Mouse (Mus musculus): ENCODE results near the gene Raf1. TPM values are rescaled to one million over a fixed set of nuclear protein-coding genes. Genes with fewer than 3 reads are reported as not detected.

Gene Raf1
- polyA plus RNA-seq, 2 experiments, result 120 to 176 TPM

- peaks cover 98% of the 10 kb centered on the region for H3K36me3 ChIP-seq (ENCODE audit: control insufficient read depth, insufficient read depth, low read length)
- no peak for TF ChIP-seq POLR2A (IDR thresholded peaks at IDR 0.05; ENCODE audit: borderline replicate concordance, extremely low read depth, insufficient read depth, insufficient read length)
These were observed 60.5 kb downstream of the Raf1 start for GRCm38 (mm10) chr6:115615983-115616382.

GRCm38 (mm10) chr6:115613793-115614192 is 62.6 kb downstream of the Raf1 start:
- DNase-seq (ENCODE audit: low spot score), result no peak
- Histone ChIP-seq H3K27ac (replicated peaks; ENCODE audit: low read depth, low read length) (no peak overlapping the region), H3K27me3 (ENCODE audit: control insufficient read depth, insufficient read depth, low read length) (no peaks in the 10 kb centered on the region), H3K4me1 (ENCODE audit: control insufficient read depth, insufficient read depth, low read length) (no peaks in the 10 kb centered on the region), H3K9ac (ENCODE audit: low read depth, low read length, severe bottlenecking) (no peak overlapping the region), H3K4me2 (replicated peaks; ENCODE audit: low read depth, low read length, severe bottlenecking) (no peak overlapping the region), H3K4me3 (replicated peaks; ENCODE audit: low read length) (no peak overlapping the region), H3K36me3 (ENCODE audit: control insufficient read depth, insufficient read depth, low read length) (peaks cover 93% of the 10 kb centered on the region), H3K9me3 (ENCODE audit: control insufficient read depth, low read length) (no peaks in the 10 kb centered on the region)
- no peak for TF ChIP-seq POLR2A (IDR thresholded peaks at IDR 0.05; ENCODE audit: borderline replicate concordance, extremely low read depth, insufficient read depth, insufficient read length)
- no peak for ATAC-seq (ENCODE audit: low FRiP score, low read depth)

More at GRCm38 (mm10) chr6:115615983-115616382, 60.5 kb downstream of the Raf1 start:
- Histone ChIP-seq H3K4me2 (replicated peaks; ENCODE audit: low read depth, low read length, severe bottlenecking) (no peak overlapping the region), H3K4me3 (replicated peaks; ENCODE audit: low read length) (no peak overlapping the region), H3K4me1 (ENCODE audit: control insufficient read depth, insufficient read depth, low read length) (no peaks in the 10 kb centered on the region), H3K9me3 (ENCODE audit: control insufficient read depth, low read length) (no peaks in the 10 kb centered on the region), H3K27ac (replicated peaks; ENCODE audit: low read depth, low read length) (no peak overlapping the region), H3K27me3 (ENCODE audit: control insufficient read depth, insufficient read depth, low read length) (no peaks in the 10 kb centered on the region), H3K9ac (ENCODE audit: low read depth, low read length, severe bottlenecking) (no peak overlapping the region)
- DNase-seq (ENCODE audit: low spot score) (no peak), ATAC-seq (ENCODE audit: low FRiP score, low read depth) (no peak)
- 85% methylated on average over 3 of the region's 3 CpGs for WGBS

DNA sequence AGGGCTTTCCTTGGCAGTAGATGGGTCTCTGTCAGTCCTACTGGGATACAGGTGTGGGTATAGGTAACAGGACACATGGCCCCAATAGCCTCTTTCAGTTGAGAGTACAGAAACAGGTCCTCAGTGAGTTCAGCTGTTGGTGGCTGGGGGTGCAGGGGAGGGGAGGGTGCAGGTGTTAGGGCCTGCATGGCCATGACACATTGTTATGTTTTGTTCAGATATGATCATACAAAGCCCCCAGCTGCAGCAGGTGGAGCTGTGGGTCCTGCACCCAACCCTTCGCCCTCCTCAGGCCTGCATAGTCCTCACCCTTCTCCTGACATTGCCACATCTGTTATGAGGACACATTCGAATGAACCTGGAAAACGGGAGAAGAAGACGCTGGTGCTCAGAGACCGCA is 66.1 kb downstream of the Raf1 start:
- 90% methylated on average over 5 of the region's 5 CpGs for WGBS

DNA sequence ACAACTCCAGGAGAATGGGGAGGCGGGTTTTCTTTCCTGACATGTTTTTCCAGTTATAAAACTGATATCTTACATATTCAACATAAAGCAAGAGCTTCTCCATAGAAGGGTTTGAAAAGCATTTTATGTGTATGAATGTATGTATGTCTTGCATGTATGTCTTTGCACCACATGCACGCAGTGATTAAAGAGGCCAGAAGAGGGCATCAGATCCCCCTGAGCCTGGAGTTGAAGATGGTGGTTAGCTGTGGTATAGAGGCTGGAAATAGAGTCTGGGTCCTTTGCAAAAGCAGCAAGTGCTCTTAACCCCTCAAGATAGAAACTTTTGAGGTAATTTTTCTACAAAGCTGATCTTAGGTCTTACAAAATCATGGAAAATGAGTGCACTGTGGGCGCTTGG is 67.3 kb downstream of the Raf1 start:
- Histone ChIP-seq H3K27ac (replicated peaks; ENCODE audit: low read depth, low read length) (no peak overlapping the region), H3K4me3 (replicated peaks; ENCODE audit: low read length) (no peak overlapping the region), H3K4me1 (ENCODE audit: control insufficient read depth, insufficient read depth, low read length) (no peaks in the 10 kb centered on the region), H3K27me3 (ENCODE audit: control insufficient read depth, insufficient read depth, low read length) (no peaks in the 10 kb centered on the region), H3K9ac (ENCODE audit: low read depth, low read length, severe bottlenecking) (no peak overlapping the region), H3K36me3 (ENCODE audit: control insufficient read depth, insufficient read depth, low read length) (peaks cover 56% of the 10 kb centered on the region), H3K4me2 (replicated peaks; ENCODE audit: low read depth, low read length, severe bottlenecking) (no peak overlapping the region), H3K9me3 (ENCODE audit: control insufficient read depth, low read length) (no peaks in the 10 kb centered on the region)
- no peak for TF ChIP-seq POLR2A (IDR thresholded peaks at IDR 0.05; ENCODE audit: borderline replicate concordance, extremely low read depth, insufficient read depth, insufficient read length)
- no peak for ATAC-seq (ENCODE audit: low FRiP score, low read depth)
- WGBS, result 68% methylated on average over 3 of the region's 3 CpGs
- DNase-seq (ENCODE audit: low spot score), result no peak

More for the DNA sequence above, 66.1 kb downstream of the Raf1 start:
- DNase-seq (ENCODE audit: low spot score) (no peak), ATAC-seq (ENCODE audit: low FRiP score, low read depth) (no peak)
- H3K9me3 ChIP-seq (ENCODE audit: control insufficient read depth, low read length), result no peaks in the 10 kb centered on the region
- H3K9ac ChIP-seq (ENCODE audit: low read depth, low read length, severe bottlenecking), result no peak overlapping the region
- no peak overlapping the region for H3K27ac ChIP-seq (replicated peaks; ENCODE audit: low read depth, low read length)
- no peak overlapping the region for H3K4me3 ChIP-seq (replicated peaks; ENCODE audit: low read length)
- H3K27me3 ChIP-seq (ENCODE audit: control insufficient read depth, insufficient read depth, low read length), result no peaks in the 10 kb centered on the region
- H3K4me1 ChIP-seq (ENCODE audit: control insufficient read depth, insufficient read depth, low read length), result no peaks in the 10 kb centered on the region
- H3K4me2 ChIP-seq (replicated peaks; ENCODE audit: low read depth, low read length, severe bottlenecking), result no peak overlapping the region
- no peak for TF ChIP-seq POLR2A (IDR thresholded peaks at IDR 0.05; ENCODE audit: borderline replicate concordance, extremely low read depth, insufficient read depth, insufficient read length)
- peaks cover 67% of the 10 kb centered on the region for H3K36me3 ChIP-seq (ENCODE audit: control insufficient read depth, insufficient read depth, low read length)

- peaks cover 7% of the 10 kb centered on the region for H3K4me1 ChIP-seq (ENCODE audit: control insufficient read depth, insufficient read depth, low read length)
- H3K27ac ChIP-seq (replicated peaks; ENCODE audit: low read depth, low read length), result no peak overlapping the region
- no peak for TF ChIP-seq POLR2A (IDR thresholded peaks at IDR 0.05; ENCODE audit: borderline replicate concordance, extremely low read depth, insufficient read depth, insufficient read length)
- 80% methylated on average over 4 of the region's 4 CpGs for WGBS
- no peak overlapping the region for H3K9ac ChIP-seq (ENCODE audit: low read depth, low read length, severe bottlenecking)
- DNase-seq (ENCODE audit: low spot score) (no peak), ATAC-seq (ENCODE audit: low FRiP score, low read depth) (no peak)
- no peak overlapping the region for H3K4me2 ChIP-seq (replicated peaks; ENCODE audit: low read depth, low read length, severe bottlenecking)
- peaks cover 41% of the 10 kb centered on the region for H3K36me3 ChIP-seq (ENCODE audit: control insufficient read depth, insufficient read depth, low read length)
- no peaks in the 10 kb centered on the region for H3K9me3 ChIP-seq (ENCODE audit: control insufficient read depth, low read length)
- H3K27me3 ChIP-seq (ENCODE audit: control insufficient read depth, insufficient read depth, low read length), result no peaks in the 10 kb centered on the region
- no peak overlapping the region for H3K4me3 ChIP-seq (replicated peaks; ENCODE audit: low read length)
These were observed 69.0 kb downstream of the Raf1 start for GRCm38 (mm10) chr6:115607429-115607828.

GRCm38 (mm10) chr6:115606461-115606860 is 70.0 kb downstream of the Raf1 start:
- H3K4me3 ChIP-seq (replicated peaks; ENCODE audit: low read length), result no peak overlapping the region
- no peak overlapping the region for H3K27ac ChIP-seq (replicated peaks; ENCODE audit: low read depth, low read length)
- 67% methylated on average over 1 of the region's 1 CpGs for whole genome bisulfite sequencing

More at GRCm38 (mm10) chr6:115606461-115606860, 70.0 kb downstream of the Raf1 start:
- no peak for TF ChIP-seq POLR2A (IDR thresholded peaks at IDR 0.05; ENCODE audit: borderline replicate concordance, extremely low read depth, insufficient read depth, insufficient read length)
- no peak overlapping the region for H3K9ac ChIP-seq (ENCODE audit: low read depth, low read length, severe bottlenecking)
- DNase-seq (ENCODE audit: low spot score) (no peak), ATAC-seq (ENCODE audit: low FRiP score, low read depth) (no peak)
- peaks cover 9% of the 10 kb centered on the region for H3K4me1 ChIP-seq (ENCODE audit: control insufficient read depth, insufficient read depth, low read length)
- H3K36me3 ChIP-seq (ENCODE audit: control insufficient read depth, insufficient read depth, low read length), result peaks cover 32% of the 10 kb centered on the region
- no peak overlapping the region for H3K4me2 ChIP-seq (replicated peaks; ENCODE audit: low read depth, low read length, severe bottlenecking)
- H3K9me3 ChIP-seq (ENCODE audit: control insufficient read depth, low read length), result no peaks in the 10 kb centered on the region
- no peaks in the 10 kb centered on the region for H3K27me3 ChIP-seq (ENCODE audit: control insufficient read depth, insufficient read depth, low read length)
